Mouse (Mus musculus) limb, embryonic 13.5 days (tissue): ENCODE results near the gene Ninj2. TPM values are rescaled to one million over a fixed set of nuclear protein-coding genes. Genes with fewer than 3 reads are reported as not detected.

ENCODE experiments used
- ATAC-seq: fragments of 200-750 bp; cut with Nextera tagmentation; 2 replicates; pipeline ENCODE4 v1.8.0; 2017; ENCODE audit warnings: low read depth, moderate number of reproducible peaks, moderate TSS enrichment; ENCODE audit not compliant: low FRiP score
- H3K27ac ChIP-seq: fragments of 300-500 bp; sonication (generic); 2 replicates; pipeline ENCODE4 v1.5.1; 2015; ENCODE audit warnings: inconsistent platforms, mild to moderate bottlenecking, moderate library complexity
- H3K27me3 ChIP-seq: fragments of 300-500 bp; sonication (generic); 2 replicates; pipeline ENCODE4 v1.6.1; 2015; ENCODE audit warnings: mild to moderate bottlenecking, inconsistent platforms
- H3K36me3 ChIP-seq: fragments of 300-500 bp; sonication (generic); 2 replicates; pipeline ENCODE4 v1.6.1; 2015; ENCODE audit warnings: inconsistent platforms, mild to moderate bottlenecking, moderate library complexity
- H3K4me1 ChIP-seq: fragments of 300-500 bp; sonication (generic); 2 replicates; pipeline ENCODE4 v1.6.1; 2015; ENCODE audit warnings: inconsistent platforms
- H3K4me2 ChIP-seq: fragments of 300-500 bp; sonication (generic); replicated peaks from 2 replicates; pipeline ENCODE4 v1.6.1; 2015; ENCODE audit warnings: inconsistent platforms, mild to moderate bottlenecking, moderate library complexity
- H3K4me3 ChIP-seq: fragments of 300-500 bp; sonication (generic); 2 replicates; pipeline ENCODE4 v1.5.1; 2015; ENCODE audit warnings: moderate library complexity, mild to moderate bottlenecking, inconsistent platforms
- H3K9ac ChIP-seq: fragments of 300-500 bp; sonication (generic); 2 replicates; pipeline ENCODE4 v1.6.1; 2015; ENCODE audit warnings: mild to moderate bottlenecking, inconsistent platforms
- H3K9me3 ChIP-seq: fragments of 300-500 bp; sonication (generic); 2 replicates; pipeline ENCODE4 v1.6.1; 2016; ENCODE audit warnings: inconsistent platforms
- WGBS: fragments of 180-500 bp; shearing (Covaris S2); methylation state at CpG from one replicate; pipeline ENCODE4 v1.1.7; 2015; 5-methylcytosine and 5-hydroxymethylcytosine counted together
- polyA plus RNA-seq: library from polyadenylated mRNA; unstranded; fragments of >200 nt; fragmentation: Nextera tagmentation; extraction: Ambion mirVana; gene quantifications from 2 replicates; pipeline ENCODE4 v1.2.1, GENCODE M21; 2015

Gene Ninj2
- polyA plus RNA-seq, 1 experiment from 2014 or later, result 0.98 TPM

- Histone ChIP-seq H3K4me1 (peaks cover 18% of the 10 kb centered on the region), H3K36me3 (no peaks in the 10 kb centered on the region), H3K27ac (no peak overlapping the region), H3K9ac (no peak overlapping the region), H3K4me3 (no peak overlapping the region), H3K27me3 (no peaks in the 10 kb centered on the region), H3K9me3 (no peaks in the 10 kb centered on the region), H3K4me2 (no peak overlapping the region)
- WGBS, result 72% methylated on average over 12 of the region's 12 CpGs
- ATAC-seq, result no peak
Observed at GRCm38 (mm10) chr6:120149458-120150120, 56.4 kb downstream of the Ninj2 start.

DNA sequence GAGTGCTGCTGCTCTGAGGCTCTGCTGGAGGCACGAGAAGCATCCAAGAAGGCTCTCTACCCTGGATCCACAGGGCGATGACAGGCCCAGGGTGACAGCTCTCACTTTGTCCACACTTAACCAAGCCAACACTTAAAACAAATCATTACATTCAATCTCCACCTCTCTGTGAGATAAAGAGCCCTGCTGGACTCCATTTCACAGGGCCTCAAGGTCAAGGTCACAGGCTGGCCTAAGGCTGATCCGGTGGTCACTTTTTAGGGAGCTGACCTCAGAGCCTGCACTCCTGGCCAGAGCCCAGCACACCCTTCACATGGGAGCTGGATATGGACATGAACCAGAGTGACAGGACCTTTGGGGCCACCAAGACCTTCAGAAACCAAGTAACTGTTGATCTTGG, 57.1 kb downstream of the Ninj2 start:
- no peak overlapping the region for H3K4me2 ChIP-seq
- H3K27ac ChIP-seq, result no peak overlapping the region
- peaks cover 18% of the 10 kb centered on the region for H3K4me1 ChIP-seq
- no peaks in the 10 kb centered on the region for H3K36me3 ChIP-seq
- no peak for ATAC-seq
- no peaks in the 10 kb centered on the region for H3K27me3 ChIP-seq
- H3K9ac ChIP-seq, result no peak overlapping the region
- no peak overlapping the region for H3K4me3 ChIP-seq
- H3K9me3 ChIP-seq, result no peaks in the 10 kb centered on the region
- 78% methylated on average over 3 of the region's 3 CpGs for WGBS

GRCm38 (mm10) chr6:120151616-120152053, 58.5 kb downstream of the Ninj2 start:
- ATAC-seq, result no peak
- H3K27ac ChIP-seq, result no peak overlapping the region
- H3K4me2 ChIP-seq, result no peak overlapping the region
- no peaks in the 10 kb centered on the region for H3K9me3 ChIP-seq
- no peaks in the 10 kb centered on the region for H3K27me3 ChIP-seq
- no peak overlapping the region for H3K4me3 ChIP-seq
- 65% methylated on average over 3 of the region's 3 CpGs for WGBS
- no peaks in the 10 kb centered on the region for H3K36me3 ChIP-seq
- H3K4me1 ChIP-seq, result peaks cover 18% of the 10 kb centered on the region
- no peak overlapping the region for H3K9ac ChIP-seq

DNA sequence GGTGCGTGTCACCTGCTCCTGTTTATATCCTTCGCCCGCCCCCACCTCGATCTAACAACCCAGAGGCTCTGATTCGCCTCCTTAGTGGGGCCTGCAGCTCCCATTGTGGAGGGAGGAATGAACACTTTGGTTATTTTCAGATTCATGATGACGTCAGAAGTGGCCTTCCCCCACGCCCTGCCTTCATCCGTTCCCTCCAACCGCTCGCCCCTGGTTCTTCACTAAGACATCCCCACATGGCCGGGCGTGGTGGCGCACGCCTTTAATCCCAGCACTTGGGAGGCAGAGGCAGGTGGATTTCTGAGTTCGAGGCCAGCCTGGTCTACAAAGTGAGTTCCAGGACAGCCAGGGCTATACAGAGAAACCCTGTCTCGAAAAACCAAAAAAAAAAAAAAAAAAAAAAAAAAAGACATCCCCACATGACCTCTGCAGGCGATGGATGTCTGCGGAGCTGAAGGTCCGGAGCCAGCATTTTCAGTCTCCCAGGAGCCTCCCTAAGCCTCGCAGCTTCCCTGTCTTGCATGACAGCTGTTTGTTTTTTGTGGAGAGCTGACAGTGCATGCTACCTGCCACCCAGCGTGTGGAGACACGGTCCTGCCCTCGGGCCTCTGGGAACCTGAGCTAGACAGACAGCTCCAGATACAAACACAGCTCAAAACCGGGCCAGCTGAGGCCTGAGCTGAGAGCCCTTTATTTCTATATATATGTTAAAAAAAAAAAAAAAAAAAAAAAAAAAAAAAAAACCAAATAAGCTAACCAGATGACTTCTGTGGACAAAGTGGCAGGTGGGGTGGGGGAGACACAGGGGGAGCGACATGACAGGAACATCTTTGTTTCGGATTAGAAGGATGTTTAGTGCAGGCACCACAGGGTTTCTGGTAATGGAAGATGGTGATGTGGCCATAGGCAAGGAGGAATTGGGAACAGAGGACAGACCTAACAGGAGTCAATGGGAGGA, 59.9 kb downstream of the Ninj2 start:
- Histone ChIP-seq H3K27me3 (no peaks in the 10 kb centered on the region), H3K4me2 (no peak overlapping the region), H3K27ac (no peak overlapping the region), H3K4me3 (no peak overlapping the region), H3K9ac (no peak overlapping the region), H3K4me1 (peaks cover 25% of the 10 kb centered on the region), H3K9me3 (no peaks in the 10 kb centered on the region), H3K36me3 (no peaks in the 10 kb centered on the region)
- WGBS, result 82% methylated on average over 25 of the region's 26 CpGs
- peak; percentile 76; the same call in 1 of the 2 replicates for ATAC-seq

GRCm38 (mm10) chr6:120154526-120155309, 61.6 kb downstream of the Ninj2 start:
- Histone ChIP-seq H3K9ac (no peak overlapping the region), H3K4me1 (peaks cover 18% of the 10 kb centered on the region), H3K36me3 (no peaks in the 10 kb centered on the region), H3K4me2 (no peak overlapping the region), H3K4me3 (no peak overlapping the region), H3K9me3 (no peaks in the 10 kb centered on the region), H3K27me3 (no peaks in the 10 kb centered on the region), H3K27ac (no peak overlapping the region)
- 57% methylated on average over 5 of the region's 5 CpGs for WGBS
- 0 out of 2 replicates have a peak, but pooled peaks have one; percentile 28 for ATAC-seq

- Histone ChIP-seq H3K9ac (no peak overlapping the region), H3K4me3 (no peak overlapping the region), H3K27ac (no peak overlapping the region), H3K4me1 (peaks cover 22% of the 10 kb centered on the region), H3K4me2 (no peak overlapping the region), H3K27me3 (no peaks in the 10 kb centered on the region), H3K9me3 (no peaks in the 10 kb centered on the region), H3K36me3 (no peaks in the 10 kb centered on the region)
- ATAC-seq, result no peak
- 85% methylated on average over 4 of the region's 4 CpGs for WGBS
Observed at GRCm38 (mm10) chr6:120155510-120155909, 62.4 kb downstream of the Ninj2 start.

DNA sequence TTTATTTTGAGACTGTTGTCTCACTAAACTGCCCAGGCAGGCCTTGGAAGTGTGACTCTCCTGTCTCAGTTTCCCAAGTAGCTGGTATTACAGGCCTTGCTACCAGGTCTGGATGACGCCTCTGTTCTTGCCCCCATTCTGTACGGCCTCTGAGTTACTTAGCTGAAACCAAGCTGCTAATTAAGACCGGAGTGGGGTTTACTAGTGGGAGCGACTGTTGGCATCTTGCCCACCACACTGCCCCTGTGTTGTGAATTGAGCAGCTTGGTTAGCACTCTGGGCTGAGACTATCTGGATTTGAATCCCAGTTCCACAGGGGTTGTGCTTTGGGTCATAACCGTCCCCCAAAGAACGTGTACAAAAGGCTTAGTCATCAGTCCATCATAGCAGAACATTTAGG, 64.3 kb downstream of the Ninj2 start:
- Histone ChIP-seq H3K4me2 (no peak overlapping the region), H3K27me3 (no peaks in the 10 kb centered on the region), H3K9me3 (no peaks in the 10 kb centered on the region), H3K36me3 (no peaks in the 10 kb centered on the region), H3K9ac (no peak overlapping the region), H3K4me3 (no peak overlapping the region), H3K27ac (no peak overlapping the region), H3K4me1 (peaks cover 22% of the 10 kb centered on the region)
- 54% methylated on average over 6 of the region's 6 CpGs for WGBS
- ATAC-seq, result no peak

GRCm38 (mm10) chr6:120159133-120159901, 66.2 kb downstream of the Ninj2 start:
- H3K4me3 ChIP-seq, result no peak overlapping the region
- H3K27ac ChIP-seq, result peak overlapping the region; percentile 48; the same call in 1 of the 2 replicates
- no peaks in the 10 kb centered on the region for H3K36me3 ChIP-seq
- no peak overlapping the region for H3K4me2 ChIP-seq
- no peaks in the 10 kb centered on the region for H3K9me3 ChIP-seq
- H3K9ac ChIP-seq, result 0 out of 2 replicates have a peak overlapping the region, but pooled peaks have one; percentile 9
- ATAC-seq, result peak; percentile 68
- peaks cover 22% of the 10 kb centered on the region for H3K4me1 ChIP-seq
- H3K27me3 ChIP-seq, result no peaks in the 10 kb centered on the region
- 50% methylated on average over 9 of the region's 9 CpGs for WGBS

DNA sequence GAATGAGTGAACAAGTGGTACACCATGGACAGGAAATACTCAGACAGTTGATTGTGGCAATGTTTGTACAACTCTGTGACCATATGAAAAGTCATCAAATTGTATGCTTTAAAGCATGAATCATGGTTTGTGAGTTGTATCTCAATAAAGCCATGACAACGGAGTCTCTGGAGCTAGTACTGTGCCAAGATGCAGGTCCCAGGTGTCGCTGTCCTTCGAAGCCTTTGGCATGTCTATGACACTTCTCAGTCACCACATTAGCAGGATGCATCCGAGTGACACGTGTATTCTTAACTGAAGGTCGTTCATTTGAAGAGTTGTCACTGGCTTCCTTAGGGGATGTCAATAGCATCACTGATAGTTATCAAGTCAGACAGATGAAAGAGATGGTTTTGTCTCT, 69.8 kb downstream of the Ninj2 start:
- no peak overlapping the region for H3K27ac ChIP-seq
- H3K4me3 ChIP-seq, result no peak overlapping the region
- ATAC-seq, result no peak
- H3K36me3 ChIP-seq, result no peaks in the 10 kb centered on the region
- H3K4me2 ChIP-seq, result no peak overlapping the region
- no peaks in the 10 kb centered on the region for H3K27me3 ChIP-seq
- WGBS, result 76% methylated on average over 6 of the region's 6 CpGs
- no peak overlapping the region for H3K9ac ChIP-seq
- H3K4me1 ChIP-seq, result peaks cover 14% of the 10 kb centered on the region
- no peaks in the 10 kb centered on the region for H3K9me3 ChIP-seq

- H3K4me3 ChIP-seq, result no peak overlapping the region
- no peak for ATAC-seq
- no peak overlapping the region for H3K27ac ChIP-seq
- H3K4me2 ChIP-seq, result no peak overlapping the region
- no peaks in the 10 kb centered on the region for H3K27me3 ChIP-seq
- 88% methylated on average over 4 of the region's 4 CpGs for WGBS
- no peaks in the 10 kb centered on the region for H3K9me3 ChIP-seq
- H3K9ac ChIP-seq, result no peak overlapping the region
- peaks cover 4% of the 10 kb centered on the region; the same call in 1 of the 2 replicates for H3K4me1 ChIP-seq
- no peaks in the 10 kb centered on the region for H3K36me3 ChIP-seq
Observed at GRCm38 (mm10) chr6:120164765-120165164, 71.6 kb downstream of the Ninj2 start.

DNA sequence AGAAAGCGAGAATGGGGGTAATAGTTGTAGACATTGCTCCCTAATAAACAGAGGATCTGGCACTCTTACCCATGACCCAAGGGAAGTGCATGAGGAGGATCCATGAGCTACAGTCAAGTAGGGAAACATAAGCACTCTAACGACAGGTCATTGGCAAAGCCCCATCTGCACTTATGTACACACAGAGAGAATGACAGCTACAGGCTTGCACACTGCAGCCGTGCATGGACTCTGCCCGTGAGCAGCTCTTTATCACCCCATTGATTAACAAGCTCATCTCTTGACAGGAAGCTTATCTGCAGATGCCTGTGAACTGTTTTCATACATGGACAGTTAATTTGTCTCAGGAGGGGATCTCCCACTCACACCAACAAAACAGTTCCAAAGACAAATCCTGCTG, 74.4 kb downstream of the Ninj2 start:
- H3K27ac ChIP-seq, result no peak overlapping the region
- no peak for ATAC-seq

More for the DNA sequence above, 74.4 kb downstream of the Ninj2 start:
- Histone ChIP-seq H3K4me1 (no peaks in the 10 kb centered on the region), H3K9ac (no peak overlapping the region), H3K36me3 (no peaks in the 10 kb centered on the region), H3K4me3 (no peak overlapping the region), H3K4me2 (no peak overlapping the region), H3K9me3 (no peaks in the 10 kb centered on the region), H3K27me3 (no peaks in the 10 kb centered on the region)
- 83% methylated on average over 4 of the region's 4 CpGs for WGBS
